Mouse (Mus musculus): ENCODE measurements around the gene Ushbp1. TPM values are rescaled to one million over a fixed set of nuclear protein-coding genes. Genes with fewer than 3 reads are reported as not detected.

The Ushbp1 gene
- total and polyA plus RNA-seq, 3 experiments = not detected

GRCm38 (mm10) chr8:71406099-71407015 is 10.8 kb upstream of the Ushbp1 start (continued):
- no peak for TF ChIP-seq JUND (conservative IDR thresholded peaks at IDR 0.05; ENCODE audit: low read depth, low read length)

- in situ Hi-C loops (cut with MboI; ENCODE audit: low pct_ligation_motif_present, low pct_unique_long_range_greater_than_20kb, low sequenced_read_pairs) = loop anchor here (5.0 kb wide), 1 partner anchor 33 kb away; the partner anchor contains the start of gene Ocel1
- peak within 1 kb of the TSS; percentile 79 for H3K9ac ChIP-seq (ENCODE audit: insufficient read depth, low read depth)
- H3K27ac ChIP-seq (ENCODE audit: insufficient read depth, low read depth) = peak within 1 kb of the TSS; percentile 29; the same call in 1 of the 2 replicates
- no peaks in the 10 kb centered on the region for H3K9me3 ChIP-seq (replicated peaks; ENCODE audit: low read length)
- H3K79me2 ChIP-seq (replicated peaks; ENCODE audit: control insufficient read depth, extremely low read depth, insufficient read depth, poor library complexity, severe bottlenecking) = peaks cover 7% of the 10 kb centered on the region; the same call in 1 of the 2 replicates
- peak; percentile 93 for DNase-seq (ENCODE audit: extremely low read depth)
- no peaks in the 10 kb centered on the region for H3K27me3 ChIP-seq (replicated peaks)
- peak within 1 kb of the TSS; percentile 72 for H3K4me2 ChIP-seq (ENCODE audit: insufficient read depth, low read depth, poor library complexity, severe bottlenecking)
- peak; percentile 93 for TF ChIP-seq MXI1 (IDR thresholded peaks at IDR 0.05; ENCODE audit: low read depth, low read length)
- peak; percentile 89; the same call in 1 of the 2 replicates for TF ChIP-seq MYC (IDR thresholded peaks at IDR 0.05; ENCODE audit: low read depth, low read length)
- peak; percentile 68 for TF ChIP-seq MAX (IDR thresholded peaks at IDR 0.05; ENCODE audit: low read length)
- TF ChIP-seq TCF12 (IDR thresholded peaks at IDR 0.05; ENCODE audit: low read depth, low read length) = peak; percentile 89
- TF ChIP-seq UBTF (IDR thresholded peaks at IDR 0.05; ENCODE audit: low read depth, low read length) = no peak
- no peak for TF ChIP-seq JUND (conservative IDR thresholded peaks at IDR 0.05; ENCODE audit: low read depth, low read length)
- 0 out of 2 replicates have a peak, but pooled peaks have one; percentile 47 for TF ChIP-seq KAT2A (IDR thresholded peaks at IDR 0.05; ENCODE audit: insufficient replicate concordance, low read length)
- no peak for TF ChIP-seq PAX5 (IDR thresholded peaks at IDR 0.05; ENCODE audit: low read length)
- no peak for TF ChIP-seq RCOR1 (conservative IDR thresholded peaks at IDR 0.05; ENCODE audit: low read depth, low read length)
- peak; percentile 31; the same call in 1 of the 2 replicates for TF ChIP-seq ELF1 (IDR thresholded peaks at IDR 0.05; ENCODE audit: low read depth, low read length)
- peak; percentile 99 for TF ChIP-seq POLR2A (IDR thresholded peaks at IDR 0.05; ENCODE audit: low read depth, low read length)
- TF ChIP-seq E2F4 (IDR thresholded peaks at IDR 0.05; ENCODE audit: insufficient replicate concordance, low read depth, low read length) = peak; percentile 93
- peak; percentile 95 for TF ChIP-seq SIN3A (IDR thresholded peaks at IDR 0.05; ENCODE audit: low read length)
- TF ChIP-seq RAD21 (IDR thresholded peaks at IDR 0.05; ENCODE audit: low read depth, low read length) = peak; percentile 8
- peak; percentile 91 for TF ChIP-seq TBP (conservative IDR thresholded peaks at IDR 0.05; ENCODE audit: low read depth, low read length)
- TF ChIP-seq MAZ (IDR thresholded peaks at IDR 0.05; ENCODE audit: low read depth, low read length) = peak; percentile 72; the same call in 1 of the 2 replicates
- TF ChIP-seq ETS1 (conservative IDR thresholded peaks at IDR 0.05; ENCODE audit: low read depth, low read length) = no peak
- TF ChIP-seq SMC3 (IDR thresholded peaks at IDR 0.05; ENCODE audit: low read depth, low read length) = no peak
- peak; percentile 91 for TF ChIP-seq NRF1 (IDR thresholded peaks at IDR 0.05; ENCODE audit: low read depth, low read length)
- peak; percentile 75 for TF ChIP-seq BHLHE40 (IDR thresholded peaks at IDR 0.05; ENCODE audit: low read depth, low read length)
- TF ChIP-seq ZMIZ1 (IDR thresholded peaks at IDR 0.05; ENCODE audit: low read depth, low read length) = peak; percentile 72
- peak in 1 of 2 experiments; percentile 46; a peak in 2 of 4 replicates for TF ChIP-seq CTCF (conservative IDR thresholded peaks at IDR 0.05 in 1 of 2, IDR thresholded peaks at IDR 0.05 in 1 of 2; ENCODE audit: low read depth in 2 of 2, low read length in 2 of 2)
- TF ChIP-seq IRF4 (IDR thresholded peaks at IDR 0.05; ENCODE audit: low read depth, low read length) = 0 out of 2 replicates have a peak, but pooled peaks have one; percentile 3
- peak; percentile 80 for TF ChIP-seq POLR2AphosphoS2 (IDR thresholded peaks at IDR 0.05; ENCODE audit: low read depth, low read length)
- no peak for TF ChIP-seq MAFK (IDR thresholded peaks at IDR 0.05; ENCODE audit: insufficient replicate concordance, low read length)
- TF ChIP-seq NELFE (IDR thresholded peaks at IDR 0.05; ENCODE audit: low read depth, low read length) = peak; percentile 97
- H3K36me3 ChIP-seq (replicated peaks in 1 of 2; ENCODE audit: control insufficient read depth in 1 of 2, insufficient read depth in 1 of 2, low read length in 1 of 2) = peaks cover 49 to 73% of the 10 kb centered on the region in 2 experiments
- H3K4me1 ChIP-seq (ENCODE audit: control insufficient read depth in 1 of 2, insufficient read depth in 2 of 2) = peaks cover 9 to 32% of the 10 kb centered on the region in 2 experiments
- H3K4me3 ChIP-seq (replicated peaks in 1 of 3; ENCODE audit: low read depth in 2 of 3, low read length in 2 of 3, poor library complexity in 1 of 3) = peak within 1 kb of the TSS; percentile 83 to 93 (median 90)
- dilution Hi-C loops (cut with MboI; ENCODE audit: extremely low pct_ligation_motif_present, extremely low pct_unique_long_range_greater_than_20kb, low sequenced_read_pairs) = no loop called here
These were observed 9.9 kb upstream of the Ushbp1 start, which contains the start of gene Ankle1 for GRCm38 (mm10) chr8:71405401-71406098. Gene Ankle1 (plus strand): TSS chr8:71406010.

Measured in CH12.LX (cell line).